Mouse (Mus musculus) limb, embryonic 14.5 days (tissue): Measurements from ENCODE around the gene Nell1. TPM values are rescaled to one million over a fixed set of nuclear protein-coding genes. Genes with fewer than 3 reads are reported as not detected.

Experiments used
- ATAC-seq: fragments of 200-750 bp; cut with Nextera tagmentation; 2 replicates; pipeline ENCODE4 v1.8.0; 2017; ENCODE audit warnings: low read depth, moderate number of reproducible peaks, moderate TSS enrichment; ENCODE audit not compliant: low FRiP score
- DNase-seq: peaks from one replicate; pipeline ENCODE4 v3.0.0-alpha.2; 2015; ENCODE audit warnings: low spot score
- H3K27ac ChIP-seq: fragments of 300-500 bp; sonication (generic); replicated peaks from 2 replicates; pipeline ENCODE4 v1.5.1; 2014; ENCODE audit warnings: low read depth, mild to moderate bottlenecking, low read length, moderate library complexity, mixed read lengths
- H3K27me3 ChIP-seq: fragments of 300-500 bp; sonication (generic); 2 replicates; pipeline ENCODE4 v1.6.1; 2014; ENCODE audit warnings: low read length, mixed read lengths; ENCODE audit not compliant: control insufficient read depth, insufficient read depth
- H3K36me3 ChIP-seq: fragments of 300-500 bp; sonication (generic); 2 replicates; pipeline ENCODE4 v1.6.1; 2014; ENCODE audit warnings: mild to moderate bottlenecking, low read length, moderate library complexity, mixed read lengths; ENCODE audit not compliant: control insufficient read depth, insufficient read depth
- H3K4me1 ChIP-seq: fragments of 300-500 bp; sonication (generic); 2 replicates; pipeline ENCODE4 v1.6.1; 2014; ENCODE audit warnings: antibody characterized with exemption, low read length, mixed read lengths; ENCODE audit not compliant: control insufficient read depth, insufficient read depth
- H3K4me2 ChIP-seq: fragments of 300-500 bp; sonication (generic); replicated peaks from 2 replicates; pipeline ENCODE4 v1.6.1; 2014; ENCODE audit warnings: low read depth, mild to moderate bottlenecking, low read length, moderate library complexity; ENCODE audit not compliant: severe bottlenecking
- H3K4me3 ChIP-seq: fragments of 300-500 bp; sonication (generic); replicated peaks from 2 replicates; pipeline ENCODE4 v1.5.1; 2014; ENCODE audit warnings: low read length
- H3K9ac ChIP-seq: fragments of 300-500 bp; sonication (generic); 2 replicates; pipeline ENCODE4 v1.6.1; 2014; ENCODE audit warnings: mild to moderate bottlenecking, low read depth, low read length, moderate library complexity; ENCODE audit not compliant: severe bottlenecking
- H3K9me3 ChIP-seq: fragments of 300-500 bp; sonication (generic); 2 replicates; pipeline ENCODE4 v1.6.1; 2016; ENCODE audit warnings: low read length; ENCODE audit not compliant: control insufficient read depth
- POLR2A ChIP-seq: fragments of 200-500 bp; IDR thresholded peaks from 2 replicates; pipeline ENCODE4 v1.8.0; 2012; ENCODE audit warnings: inconsistent platforms, mild to moderate bottlenecking, moderate library complexity, borderline replicate concordance; ENCODE audit not compliant: insufficient read depth, insufficient read length; ENCODE audit errors: extremely low read depth
- WGBS: fragments of 180-500 bp; shearing (Covaris S2); extraction: QIAGEN DNeasy Blood & Tissue Kit; methylation state at CpG from one replicate; pipeline ENCODE4 v1.1.7; 2014; 5-methylcytosine and 5-hydroxymethylcytosine counted together
- polyA plus RNA-seq, 2 experiments: library from polyadenylated mRNA; depleted of rRNA in 1 of 2; stranded (reverse) in 1 of 2; unstranded in 1 of 2; fragments of >200 nt; fragmentation: Nextera tagmentation in 1 of 2; extraction: Ambion mirVana in 1 of 2; gene quantifications; 2 replicates each; pipeline versions ENCODE4 v1.2.1 to v1.2.3; 2012 to 2014

Gene Nell1
- polyA plus RNA-seq, 2 experiments = 4.8 to 5.2 TPM

- 93% methylated on average over 1 of the region's 1 CpGs for WGBS
- DNase-seq = no peak
These were observed 447.9 kb downstream of the Nell1 start for GRCm38 (mm10) chr7:50422422-50423195.

DNA sequence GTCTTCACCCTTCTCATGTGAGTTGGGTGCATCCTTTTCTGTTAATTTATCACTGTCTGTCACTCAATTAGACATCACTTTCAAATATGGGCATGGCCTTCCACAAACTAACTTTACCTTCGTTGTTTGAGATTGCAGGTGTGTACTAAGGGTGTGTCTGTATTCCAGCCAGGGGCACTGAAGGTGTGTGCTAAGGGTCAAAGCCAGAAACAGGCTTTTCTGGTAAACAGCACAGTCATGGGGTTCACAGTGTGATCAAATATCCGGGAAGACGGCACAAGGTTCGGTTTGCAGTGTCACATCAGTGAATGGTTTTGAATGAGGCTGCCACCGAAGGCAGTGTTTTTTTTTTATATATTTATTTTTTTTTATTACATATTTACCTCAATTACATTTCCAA is 455.1 kb downstream of the Nell1 start:
- no peaks in the 10 kb centered on the region for H3K4me1 ChIP-seq
- TF ChIP-seq POLR2A = no peak
- no peak overlapping the region for H3K27ac ChIP-seq
- WGBS = 90% methylated on average over 5 of the region's 5 CpGs
- H3K36me3 ChIP-seq = no peaks in the 10 kb centered on the region
- H3K9me3 ChIP-seq = no peaks in the 10 kb centered on the region
- no peak for ATAC-seq
- H3K4me2 ChIP-seq = no peak overlapping the region
- H3K27me3 ChIP-seq = no peaks in the 10 kb centered on the region
- no peak overlapping the region for H3K9ac ChIP-seq
- no peak overlapping the region for H3K4me3 ChIP-seq
- no peak for DNase-seq

More at GRCm38 (mm10) chr7:50422422-50423195, 447.9 kb downstream of the Nell1 start:
- ATAC-seq = no peak
- Histone ChIP-seq H3K9ac (no peak overlapping the region), H3K27me3 (no peaks in the 10 kb centered on the region), H3K4me1 (no peaks in the 10 kb centered on the region), H3K4me2 (no peak overlapping the region), H3K9me3 (no peaks in the 10 kb centered on the region), H3K27ac (no peak overlapping the region), H3K36me3 (no peaks in the 10 kb centered on the region), H3K4me3 (no peak overlapping the region)
- no peak for TF ChIP-seq POLR2A

GRCm38 (mm10) chr7:50441237-50441636 is 466.6 kb downstream of the Nell1 start:
- no peaks in the 10 kb centered on the region for H3K27me3 ChIP-seq
- no peak overlapping the region for H3K4me2 ChIP-seq
- no peak for DNase-seq
- no peaks in the 10 kb centered on the region for H3K9me3 ChIP-seq
- no peak overlapping the region for H3K27ac ChIP-seq
- no peak overlapping the region for H3K9ac ChIP-seq
- no peak overlapping the region for H3K4me3 ChIP-seq
- no peak for ATAC-seq
- no peak for TF ChIP-seq POLR2A
- no peaks in the 10 kb centered on the region for H3K4me1 ChIP-seq
- no peaks in the 10 kb centered on the region for H3K36me3 ChIP-seq

- 51% methylated on average over 4 of the region's 4 CpGs for WGBS
- TF ChIP-seq POLR2A = no peak
- ATAC-seq = no peak
These were observed 472.7 kb downstream of the Nell1 start for GRCm38 (mm10) chr7:50447316-50447715.

GRCm38 (mm10) chr7:50467742-50468141 is 493.1 kb downstream of the Nell1 start:
- Histone ChIP-seq H3K4me1 (no peaks in the 10 kb centered on the region), H3K9me3 (no peaks in the 10 kb centered on the region), H3K4me3 (no peak overlapping the region), H3K27me3 (no peaks in the 10 kb centered on the region), H3K27ac (no peak overlapping the region), H3K9ac (no peak overlapping the region), H3K36me3 (no peaks in the 10 kb centered on the region), H3K4me2 (no peak overlapping the region)
- ATAC-seq (no peak), DNase-seq (no peak)
- 95% methylated on average over 6 of the region's 6 CpGs for WGBS
- TF ChIP-seq POLR2A = no peak

More at GRCm38 (mm10) chr7:50447316-50447715, 472.7 kb downstream of the Nell1 start:
- Histone ChIP-seq H3K36me3 (no peaks in the 10 kb centered on the region), H3K9me3 (no peaks in the 10 kb centered on the region), H3K4me3 (no peak overlapping the region), H3K27ac (no peak overlapping the region), H3K27me3 (no peaks in the 10 kb centered on the region), H3K4me1 (no peaks in the 10 kb centered on the region), H3K9ac (no peak overlapping the region), H3K4me2 (no peak overlapping the region)
- DNase-seq = no peak

- no peak for ATAC-seq
- no peak for DNase-seq
- Histone ChIP-seq H3K9ac (no peak overlapping the region), H3K4me3 (no peak overlapping the region), H3K4me2 (no peak overlapping the region), H3K4me1 (no peaks in the 10 kb centered on the region), H3K36me3 (no peaks in the 10 kb centered on the region), H3K27ac (no peak overlapping the region), H3K27me3 (no peaks in the 10 kb centered on the region), H3K9me3 (no peaks in the 10 kb centered on the region)
- 91% methylated on average over 3 of the region's 3 CpGs for WGBS
- TF ChIP-seq POLR2A = no peak
These were observed 495.9 kb downstream of the Nell1 start for GRCm38 (mm10) chr7:50470555-50470954.
